Comparison of ENCODE assay signal across 8 mouse cellular contexts in the genomic region with DNA sequence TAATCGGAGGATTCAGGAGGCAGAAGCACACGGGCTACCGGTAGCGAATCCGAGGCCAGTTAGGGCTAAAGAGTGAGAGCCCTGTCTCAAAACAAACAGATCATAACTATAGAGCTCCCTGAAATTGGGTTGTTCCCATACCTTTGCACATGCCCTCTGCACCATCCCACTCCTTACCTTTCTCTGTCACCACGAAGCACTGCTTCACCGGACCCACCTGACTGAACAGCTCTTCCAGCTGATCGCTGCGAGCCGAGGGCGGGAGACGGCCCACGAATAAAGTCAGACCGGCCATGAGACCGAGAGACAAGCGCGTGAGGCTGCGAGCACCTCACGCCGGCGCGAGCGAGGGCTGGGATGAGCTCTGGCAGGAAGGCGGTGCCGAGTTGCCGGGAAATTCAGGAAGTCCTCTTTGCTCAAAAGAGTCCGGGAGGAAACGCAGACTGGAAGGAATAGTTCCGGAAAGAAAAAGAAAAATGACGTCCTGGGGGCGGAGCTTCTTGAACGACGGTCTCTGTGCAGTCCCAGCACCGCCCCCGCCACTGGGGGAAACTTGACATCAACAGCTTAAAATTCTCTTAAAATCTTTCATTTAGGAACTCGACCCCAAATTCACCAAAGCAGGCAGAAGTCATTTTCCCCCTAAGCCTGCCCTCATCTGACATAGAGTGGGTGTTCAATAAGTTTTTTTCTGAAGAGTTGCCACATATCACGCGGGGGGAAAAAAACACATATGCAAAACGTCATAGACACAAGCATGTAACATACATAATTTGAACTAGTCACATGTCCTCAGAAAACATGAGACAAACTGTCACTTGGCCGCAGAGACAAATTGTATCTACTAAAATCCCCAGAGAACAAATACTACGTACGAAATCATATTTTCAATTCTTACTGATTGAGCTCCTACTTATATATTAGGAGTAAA. TPM values are rescaled to one million over a fixed set of nuclear protein-coding genes. Genes with fewer than 3 reads are reported as not detected.
A peak's percentile ranks its signal among the peaks of the same experiment; 100 is the strongest.
DNase-seq lines count a peak whose midpoint lies in the region; ATAC-seq and TF ChIP-seq lines count a peak whose summit lies in the region.

Gene Rbm28 (minus strand): TSS at position 693 of the 931 bp plus-strand sequence.

- peak within 1 kb of the TSS; percentile 86 for H3K4me2 ChIP-seq in heart, embryonic 11.5 days
- peak within 1 kb of the TSS; percentile 91 for H3K4me2 ChIP-seq in kidney, embryonic 16.5 days (replicated peaks; ENCODE audit: low read depth, low read length)
- peak within 1 kb of the TSS; percentile 93 for H3K4me2 ChIP-seq in myocyte (ENCODE audit: low read depth)

- peaks cover 6% of the 10 kb centered on the region for H3K36me3 ChIP-seq in erythroblast, embryonic 14.5 days (ENCODE audit: control insufficient read depth)
- no peaks in the 10 kb centered on the region for H3K36me3 ChIP-seq in heart, embryonic 11.5 days (ENCODE audit: control insufficient read depth, insufficient read depth, low read length)
- no peaks in the 10 kb centered on the region for H3K36me3 ChIP-seq in kidney, embryonic 16.5 days (ENCODE audit: insufficient read depth, low read length)
- peaks cover 4% of the 10 kb centered on the region; the same call in 1 of the 2 replicates for H3K36me3 ChIP-seq in liver, adult 2 months (ENCODE audit: control insufficient read depth, insufficient read depth, low read length)
- peaks cover 8% of the 10 kb centered on the region for H3K36me3 ChIP-seq in myocyte (ENCODE audit: control insufficient read depth, insufficient read depth)
- H3K36me3 ChIP-seq in splenic B cell, adult 2 months (ENCODE audit: control insufficient read depth, insufficient read depth, low read length, poor library complexity, severe bottlenecking), result peaks cover 5% of the 10 kb centered on the region; the same call in 1 of the 2 replicates

- peak; percentile 91 for DNase-seq in CD4-positive helper T cell, adult 2 months (ENCODE audit: low read depth, low spot score)
- DNase-seq in brain, embryonic 14.5 days (ENCODE audit: low read depth), result peak; percentile 97
- peak; percentile 88 for DNase-seq in liver, adult 2 months (ENCODE audit: extremely low read depth, low read depth, low spot score)
- DNase-seq in splenic B cell, adult 2 months (ENCODE audit: low read depth, low spot score), result peak; percentile 94

- peak within 1 kb of the TSS; percentile 78 for H3K9ac ChIP-seq in heart, embryonic 11.5 days (ENCODE audit: low read depth, low read length)
- peak within 1 kb of the TSS; percentile 80 for H3K9ac ChIP-seq in kidney, embryonic 16.5 days (replicated peaks; ENCODE audit: low read length)
- peak within 1 kb of the TSS; percentile 86 for H3K9ac ChIP-seq in liver, adult 2 months (ENCODE audit: low read depth, low read length)

- peaks cover 38% of the 10 kb centered on the region for H3K27me3 ChIP-seq in erythroblast, embryonic 14.5 days (ENCODE audit: control insufficient read depth)
- peaks cover 21% of the 10 kb centered on the region for H3K27me3 ChIP-seq in heart, embryonic 11.5 days (ENCODE audit: control insufficient read depth, insufficient read depth, low read length)
- H3K27me3 ChIP-seq in kidney, embryonic 16.5 days (ENCODE audit: insufficient read depth, low read length), result peaks cover 27% of the 10 kb centered on the region
- H3K27me3 ChIP-seq in liver, adult 2 months (ENCODE audit: control insufficient read depth, insufficient read depth, low read length), result no peaks in the 10 kb centered on the region
- H3K27me3 ChIP-seq in myocyte (ENCODE audit: control insufficient read depth, insufficient read depth, insufficient read length), result peaks cover 5% of the 10 kb centered on the region
- H3K27me3 ChIP-seq in splenic B cell, adult 2 months (ENCODE audit: control insufficient read depth, insufficient read depth, low read length, poor library complexity, severe bottlenecking), result no peaks in the 10 kb centered on the region

- H3K27ac ChIP-seq in heart, embryonic 11.5 days (ENCODE audit: low read depth, low read length), result peak within 1 kb of the TSS; percentile 17; the same call in 1 of the 2 replicates
- peak within 1 kb of the TSS; percentile 80 for H3K27ac ChIP-seq in kidney, embryonic 16.5 days (ENCODE audit: low read length)
- peak within 1 kb of the TSS; percentile 55 for H3K27ac ChIP-seq in liver, adult 2 months (replicated peaks; ENCODE audit: insufficient read depth, low read depth, low read length)

- ATAC-seq in heart, embryonic 11.5 days (replicated peaks; ENCODE audit: insufficient number of reproducible peaks, low FRiP score, low TSS enrichment), result peak; percentile 75
- peak; percentile 82 for ATAC-seq in kidney, embryonic 16.5 days (ENCODE audit: low FRiP score, low TSS enrichment)

- peak; percentile 65; the same call in 1 of the 2 replicates for TF ChIP-seq POLR2A in brain, embryonic 14.5 days (IDR thresholded peaks at IDR 0.05; ENCODE audit: borderline replicate concordance, extremely low read depth, insufficient read depth, insufficient read length, poor library complexity, severe bottlenecking)
- peak; percentile 64 for TF ChIP-seq POLR2A in liver, adult 2 months (IDR thresholded peaks at IDR 0.05; ENCODE audit: extremely low read depth, insufficient read depth, low read length)
- TF ChIP-seq POLR2A in myocyte (IDR thresholded peaks at IDR 0.05; ENCODE audit: insufficient read length, low read depth), result peak; percentile 98

- peak; percentile 1; the same call in 1 of the 2 replicates for TF ChIP-seq CTCF in brain, embryonic 14.5 days (IDR thresholded peaks at IDR 0.05; ENCODE audit: borderline replicate concordance, extremely low read depth, insufficient read depth, insufficient read length)
- no peak for TF ChIP-seq CTCF in liver, adult 2 months (IDR thresholded peaks at IDR 0.05; ENCODE audit: low read depth, low read length)

- H3K4me3 ChIP-seq in erythroblast, embryonic 14.5 days (replicated peaks), result peak within 1 kb of the TSS; percentile 85
- peak within 1 kb of the TSS; percentile 84 for H3K4me3 ChIP-seq in heart, embryonic 11.5 days (ENCODE audit: low read depth, low read length)
- peak within 1 kb of the TSS; percentile 82 for H3K4me3 ChIP-seq in kidney, embryonic 16.5 days (ENCODE audit: low read length)
- peak within 1 kb of the TSS; percentile 94 for H3K4me3 ChIP-seq in liver, adult 2 months (ENCODE audit: insufficient read depth, low read depth, low read length)
- H3K4me3 ChIP-seq in myocyte, result peak within 1 kb of the TSS; percentile 88

- peaks cover 24% of the 10 kb centered on the region for H3K4me1 ChIP-seq in erythroblast, embryonic 14.5 days (ENCODE audit: control insufficient read depth)
- H3K4me1 ChIP-seq in heart, embryonic 11.5 days (ENCODE audit: control insufficient read depth, insufficient read depth, low read length), result peaks cover 4% of the 10 kb centered on the region
- peaks cover 11% of the 10 kb centered on the region for H3K4me1 ChIP-seq in kidney, embryonic 16.5 days (ENCODE audit: insufficient read depth, low read length)
- H3K4me1 ChIP-seq in liver, adult 2 months (ENCODE audit: control insufficient read depth, insufficient read depth, low read length), result peaks cover 4% of the 10 kb centered on the region

- no peaks in the 10 kb centered on the region for H3K9me3 ChIP-seq in erythroblast, embryonic 14.5 days (ENCODE audit: control insufficient read depth, low read length)
- no peaks in the 10 kb centered on the region for H3K9me3 ChIP-seq in heart, embryonic 11.5 days (replicated peaks; ENCODE audit: control insufficient read depth, low read length)
- no peaks in the 10 kb centered on the region for H3K9me3 ChIP-seq in kidney, embryonic 16.5 days (ENCODE audit: low read length)

- peaks cover 3% of the 10 kb centered on the region; the same call in 1 of the 2 replicates for H3K79me2 ChIP-seq in liver, adult 2 months (ENCODE audit: control insufficient read depth, insufficient read depth, low read length)
- H3K79me2 ChIP-seq in myocyte (ENCODE audit: control insufficient read depth, insufficient read depth), result peaks cover 28% of the 10 kb centered on the region

- 7% methylated on average over 42 of the region's 42 CpGs for WGBS in heart, embryonic 11.5 days (ENCODE audit: insufficient replicate concordance)
- WGBS in kidney, embryonic 16.5 days, result 7% methylated on average over 42 of the region's 42 CpGs
- WGBS in liver, adult 2 months, result 7% methylated on average over 42 of the region's 42 CpGs

- peak within 1 kb of the TSS; percentile 90 for H3ac ChIP-seq in myocyte (ENCODE audit: control insufficient read depth, insufficient read length)

TF ChIP-seq in myocyte, 11 proteins besides CTCF, POLR2A, EP300 and RAD21:
- TF ChIP-seq REST (IDR thresholded peaks at IDR 0.05; ENCODE audit: insufficient read depth, insufficient read length), result no peak
- TF ChIP-seq MAX (IDR thresholded peaks at IDR 0.05; ENCODE audit: low read depth), result peak; percentile 33
- TF ChIP-seq POLR2AphosphoS2 (IDR thresholded peaks at IDR 0.05; ENCODE audit: insufficient read length, low read depth), result peak; percentile 98

RNA-seq across cellular contexts. Expression of gene Rbm28, which starts in this region (rescaled TPM):
- 64.6 and 77.4 TPM in 2 replicates for polyA plus RNA-seq in brain, embryonic 14.5 days (2012; rRNA removed)
- polyA plus RNA-seq in erythroblast, embryonic 14.5 days (2012), result 0.50 and 0.55 TPM in 2 replicates
- polyA plus RNA-seq in heart, embryonic 11.5 days (2014; fragmentation: Nextera tagmentation; extraction: Ambion mirVana), result 39.9 and 43.0 TPM in 2 replicates
- polyA plus RNA-seq in kidney, embryonic 16.5 days (2015; fragmentation: Nextera tagmentation; extraction: Ambion mirVana), result 45.9 and 53.6 TPM in 2 replicates
- total RNA-seq in liver, adult 2 months (2014; rRNA removed), result 8.0 and 9.7 TPM in 2 replicates
- 3.0 and 3.3 TPM in 2 replicates for polyA plus RNA-seq in liver, adult 2 months (2012; rRNA removed)
- 16.2 TPM for polyA plus RNA-seq in myocyte (2012; fragmentation: generic; extraction: Trizol)

Comparison
In these comparisons a context has a peak if more than half of its experiments do, and no peak if none do; other contexts are left out.
1. Peak in every context shown above with its lines: DNase-seq, ATAC-seq, H3K4me3 ChIP-seq and H3K27ac ChIP-seq.
2. H3K27ac ChIP-seq: peak in every context shown above with its lines; median percentile 80 in kidney, embryonic 16.5 days; 55 in liver, adult 2 months; 17 in heart, embryonic 11.5 days.